Mouse (Mus musculus) MEL (cell line): Measurements from ENCODE around the gene Jup.

Experiments used
- CHD2 ChIP-seq: IDR thresholded peaks from 2 replicates; pipeline ENCODE4 v1.6.1; 2011; ENCODE audit warnings: low read length, improper control_type of control experiment
- CTCF ChIP-seq, 3 experiments: IDR thresholded peaks in 2 of 3; conservative IDR thresholded peaks in 1 of 3; 2 replicates each; pipeline ENCODE4 v1.5.1; 2011 to 2012; ENCODE audit warnings: low read length in 3 of 3, low read depth in 2 of 3, mild to moderate bottlenecking in 2 of 3, improper control_type of control experiment in 1 of 3, inconsistent platforms in 1 of 3, mixed read lengths in 1 of 3, moderate library complexity in 1 of 3; ENCODE audit not compliant: control insufficient read depth in 1 of 3, insufficient read depth in 1 of 3, poor library complexity in 1 of 3, severe bottlenecking in 1 of 3
- EP300 ChIP-seq, 2 experiments: IDR thresholded peaks; 2 replicates each; pipeline ENCODE4 v1.6.1; 2011; ENCODE audit warnings: improper control_type of control experiment in 2 of 2, low read length in 2 of 2, low read depth in 1 of 2, mild to moderate bottlenecking in 1 of 2
- HCFC1 ChIP-seq: IDR thresholded peaks from 2 replicates; pipeline ENCODE4 v1.6.1; 2012; ENCODE audit warnings: low read depth, mild to moderate bottlenecking, inconsistent platforms, low read length, improper control_type of control experiment, moderate library complexity
- POLR2AphosphoS5 ChIP-seq: IDR thresholded peaks from 2 replicates; pipeline ENCODE4 v1.6.1; 2012; ENCODE audit warnings: low read depth, borderline replicate concordance, mild to moderate bottlenecking, inconsistent platforms, low read length, moderate library complexity, mixed read lengths
- SIN3A ChIP-seq: IDR thresholded peaks from 2 replicates; pipeline ENCODE4 v1.6.1; 2012; ENCODE audit warnings: low read length, improper control_type of control experiment, inconsistent platforms

- TF ChIP-seq SIN3A (no peak; the same call in 1 of the 2 replicates), CTCF (IDR thresholded peaks at IDR 0.05 in 2 of 3, conservative IDR thresholded peaks at IDR 0.05 in 1 of 3; ENCODE audit: control insufficient read depth in 1 of 3, insufficient read depth in 1 of 3, low read depth in 2 of 3, low read length in 3 of 3, poor library complexity in 1 of 3, severe bottlenecking in 1 of 3) (no peak), CHD2 (no peak), HCFC1 (no peak), POLR2AphosphoS5 (no peak), EP300 (IDR thresholded peaks at IDR 0.05; ENCODE audit: low read depth in 1 of 2, low read length in 2 of 2) (0 out of 4 replicates have a peak, but pooled peaks of 1 of the 2 experiments have one; percentile 25)
Observed at GRCm38 (mm10) chr11:100356819-100357211, 40.7 kb downstream of the Jup start.
